Mouse (Mus musculus): ENCODE results near the gene Rpl35a. TPM values are rescaled to one million over a fixed set of nuclear protein-coding genes. Genes with fewer than 3 reads are reported as not detected.
A peak's percentile ranks its signal among the peaks of the same experiment; 100 is the strongest.

Gene Rpl35a
- total and polyA plus RNA-seq, 2 experiments from 2014 or later: 490 to 659 TPM

DNA sequence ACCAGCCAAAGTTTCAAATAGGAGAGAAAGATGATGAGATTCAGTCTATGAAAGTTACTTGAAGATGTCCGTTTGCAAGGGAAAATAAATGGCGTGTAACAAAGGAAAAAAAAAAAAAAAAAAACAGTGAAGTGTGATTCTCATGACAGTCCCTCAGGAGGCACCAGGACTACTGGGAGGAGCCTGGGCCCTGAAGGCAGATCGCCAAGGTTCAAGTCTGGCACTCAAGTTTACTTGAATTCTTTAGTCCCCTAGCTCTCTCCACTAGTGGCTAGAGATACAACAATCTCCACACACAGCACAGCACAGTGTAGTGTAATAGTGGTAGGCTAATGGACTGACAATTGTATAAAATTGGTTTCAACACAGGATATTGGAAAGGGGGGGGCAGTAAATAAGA lies 34.9 kb upstream of the Rpl35a start:
- Histone ChIP-seq H3K9me3 (replicated peaks; ENCODE audit: control insufficient read depth, low read length) (no peaks in the 10 kb centered on the region), H3K4me3 (ENCODE audit: low read depth, low read length) (no peak overlapping the region), H3K36me3 (replicated peaks; ENCODE audit: control insufficient read depth, insufficient read depth, low read length) (0 out of 2 replicates have a peak, but pooled peaks cover 5% of the 10 kb centered on the region), H3K4me2 (ENCODE audit: low read depth, low read length) (no peak overlapping the region), H3K27ac (ENCODE audit: low read depth) (no peak overlapping the region), H3K4me1 (ENCODE audit: control insufficient read depth, insufficient read depth) (no peaks in the 10 kb centered on the region), H3K27me3 (ENCODE audit: control insufficient read depth, insufficient read depth, low read length) (no peaks in the 10 kb centered on the region), H3K9ac (replicated peaks; ENCODE audit: low read depth, low read length) (no peak overlapping the region)
- no peak for TF ChIP-seq EP300 (IDR thresholded peaks at IDR 0.05; ENCODE audit: low read depth)
- no peak for DNase-seq (ENCODE audit: low spot score)
- 57% methylated on average over 3 of the region's 3 CpGs for whole genome bisulfite sequencing
- no peak for ATAC-seq (ENCODE audit: insufficient read depth, low read depth)

DNA sequence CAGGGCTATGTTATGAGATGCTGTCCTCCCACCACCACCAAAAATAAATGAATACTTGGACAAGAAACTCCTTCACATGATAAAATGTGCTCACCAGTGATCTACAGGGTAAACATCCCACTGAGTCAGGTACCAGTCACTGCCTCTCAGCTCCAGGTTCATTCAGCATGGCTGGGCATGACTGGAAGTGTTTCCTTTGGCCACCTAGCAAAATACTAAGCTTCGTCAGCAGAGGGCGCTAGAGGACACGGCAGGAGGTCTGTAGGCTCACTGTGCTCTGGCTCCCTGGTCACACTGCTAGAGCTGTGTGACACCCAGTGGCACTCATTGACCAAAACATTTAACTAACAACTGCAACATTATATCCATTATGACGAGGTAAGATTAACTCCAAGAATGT lies 32.5 kb upstream of the Rpl35a start:
- H3K4me2 ChIP-seq (ENCODE audit: low read depth, low read length): no peak overlapping the region
- H3K9ac ChIP-seq (replicated peaks; ENCODE audit: low read depth, low read length): no peak overlapping the region
- DNase-seq (ENCODE audit: low spot score): peak; percentile 87
- ATAC-seq (ENCODE audit: insufficient read depth, low read depth): peak; percentile 82
- H3K36me3 ChIP-seq (replicated peaks; ENCODE audit: control insufficient read depth, insufficient read depth, low read length): no peaks in the 10 kb centered on the region
- H3K9me3 ChIP-seq (replicated peaks; ENCODE audit: control insufficient read depth, low read length): no peaks in the 10 kb centered on the region
- 2% methylated on average over 4 of the region's 4 CpGs for WGBS
- TF ChIP-seq EP300 (IDR thresholded peaks at IDR 0.05; ENCODE audit: low read depth): no peak
- TF ChIP-seq CTCF (IDR thresholded peaks at IDR 0.05; ENCODE audit: low read depth): peak; percentile 99
- no peak overlapping the region for H3K4me3 ChIP-seq (ENCODE audit: low read depth, low read length)
- H3K4me1 ChIP-seq (ENCODE audit: control insufficient read depth, insufficient read depth): no peaks in the 10 kb centered on the region
- H3K27me3 ChIP-seq (ENCODE audit: control insufficient read depth, insufficient read depth, low read length): no peaks in the 10 kb centered on the region
- H3K27ac ChIP-seq (ENCODE audit: low read depth): no peak overlapping the region

DNA sequence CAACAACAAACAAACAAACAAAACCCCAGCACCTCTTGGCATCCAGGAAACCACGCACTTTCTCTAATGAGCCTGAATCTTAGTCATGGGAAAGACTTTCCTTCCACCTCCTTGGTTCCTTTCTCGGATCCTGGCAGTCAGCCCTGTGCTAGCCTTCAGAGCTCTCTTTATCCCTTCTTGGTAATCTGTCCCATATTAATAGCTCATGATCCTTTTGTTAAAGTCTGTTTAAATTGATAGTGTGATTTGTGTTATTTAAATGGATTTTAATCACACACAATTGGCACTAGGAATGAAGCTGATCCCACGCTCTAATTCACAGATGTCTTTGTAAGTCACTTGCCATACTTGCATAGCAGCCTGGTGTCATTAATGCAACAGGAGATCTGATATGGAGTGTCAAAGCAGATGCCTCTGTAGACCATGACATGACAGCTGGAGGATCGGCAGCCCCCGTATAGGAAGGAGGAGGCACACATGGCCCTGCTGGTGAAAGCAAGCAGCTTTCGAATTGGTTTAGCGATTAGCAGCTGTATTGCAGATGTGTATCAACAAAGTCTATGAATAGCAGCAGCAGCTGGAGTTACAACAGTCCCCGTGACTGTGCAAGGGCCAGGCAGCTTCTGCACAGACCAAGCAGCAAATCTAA lies 31.7 kb upstream of the Rpl35a start:
- no peaks in the 10 kb centered on the region for H3K9me3 ChIP-seq (replicated peaks; ENCODE audit: control insufficient read depth, low read length)
- 54% methylated on average over 8 of the region's 8 CpGs for WGBS

DNA sequence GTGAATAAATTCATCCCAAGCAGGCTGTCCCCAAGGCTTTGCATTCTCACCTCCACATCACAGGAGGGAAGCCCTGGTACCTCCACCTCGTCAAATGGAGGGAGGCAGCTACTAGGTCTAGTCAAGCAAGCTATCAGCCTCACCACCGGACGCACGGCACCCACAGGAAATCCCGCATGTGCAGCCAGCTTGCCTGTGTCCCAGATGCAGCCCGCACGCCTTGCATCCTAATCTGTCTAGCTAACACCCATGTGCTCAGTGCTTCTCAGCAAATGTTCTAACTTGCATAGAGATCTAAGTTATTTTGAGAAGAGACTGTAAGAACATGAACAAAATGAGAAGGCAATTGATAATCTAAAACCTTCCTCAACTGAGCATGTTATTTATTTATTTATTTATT lies 29.9 kb upstream of the Rpl35a start:
- no peak overlapping the region for H3K4me2 ChIP-seq (ENCODE audit: low read depth, low read length)
- no peak for DNase-seq (ENCODE audit: low spot score)
- H3K9ac ChIP-seq (replicated peaks; ENCODE audit: low read depth, low read length): no peak overlapping the region
- H3K4me1 ChIP-seq (ENCODE audit: control insufficient read depth, insufficient read depth): no peaks in the 10 kb centered on the region
- 69% methylated on average over 7 of the region's 7 CpGs for WGBS
- H3K4me3 ChIP-seq (ENCODE audit: low read depth, low read length): no peak overlapping the region
- H3K27ac ChIP-seq (ENCODE audit: low read depth): no peak overlapping the region
- no peak for ATAC-seq (ENCODE audit: insufficient read depth, low read depth)
- H3K9me3 ChIP-seq (replicated peaks; ENCODE audit: control insufficient read depth, low read length): no peaks in the 10 kb centered on the region
- no peak for TF ChIP-seq EP300 (IDR thresholded peaks at IDR 0.05; ENCODE audit: low read depth)
- TF ChIP-seq CTCF (IDR thresholded peaks at IDR 0.05; ENCODE audit: low read depth): no peak
- no peaks in the 10 kb centered on the region for H3K36me3 ChIP-seq (replicated peaks; ENCODE audit: control insufficient read depth, insufficient read depth, low read length)
- H3K27me3 ChIP-seq (ENCODE audit: control insufficient read depth, insufficient read depth, low read length): no peaks in the 10 kb centered on the region

More for the DNA sequence above, 31.7 kb upstream of the Rpl35a start:
- no peak overlapping the region for H3K4me3 ChIP-seq (ENCODE audit: low read depth, low read length)
- ATAC-seq (ENCODE audit: insufficient read depth, low read depth) (no peak), DNase-seq (ENCODE audit: low spot score) (no peak)
- TF ChIP-seq EP300 (IDR thresholded peaks at IDR 0.05; ENCODE audit: low read depth): no peak
- no peak overlapping the region for H3K9ac ChIP-seq (replicated peaks; ENCODE audit: low read depth, low read length)
- no peaks in the 10 kb centered on the region for H3K27me3 ChIP-seq (ENCODE audit: control insufficient read depth, insufficient read depth, low read length)
- H3K36me3 ChIP-seq (replicated peaks; ENCODE audit: control insufficient read depth, insufficient read depth, low read length): no peaks in the 10 kb centered on the region
- H3K4me2 ChIP-seq (ENCODE audit: low read depth, low read length): no peak overlapping the region
- no peaks in the 10 kb centered on the region for H3K4me1 ChIP-seq (ENCODE audit: control insufficient read depth, insufficient read depth)
- no peak overlapping the region for H3K27ac ChIP-seq (ENCODE audit: low read depth)

DNA sequence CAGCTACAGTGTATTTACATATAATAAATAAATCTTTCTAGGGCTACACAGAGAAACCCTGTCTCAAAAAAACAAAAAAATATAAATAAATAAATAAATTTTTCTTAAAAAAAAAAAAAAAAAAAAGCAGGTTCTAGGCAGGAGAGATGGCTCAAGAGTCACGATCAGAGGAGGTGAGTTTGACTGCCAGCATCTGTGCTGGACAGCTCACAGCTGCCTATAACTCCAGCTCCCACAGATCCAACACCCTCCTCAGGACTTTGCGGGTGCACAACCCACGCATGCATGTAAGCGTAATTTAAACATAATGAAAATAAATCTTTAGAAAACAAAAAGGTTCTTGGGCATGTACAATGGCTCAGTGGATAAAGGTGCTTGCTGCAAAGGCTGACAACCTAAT lies 20.2 kb upstream of the Rpl35a start:
- H3K36me3 ChIP-seq (replicated peaks; ENCODE audit: control insufficient read depth, insufficient read depth, low read length): no peaks in the 10 kb centered on the region
- H3K4me1 ChIP-seq (ENCODE audit: control insufficient read depth, insufficient read depth): no peaks in the 10 kb centered on the region
- H3K27ac ChIP-seq (ENCODE audit: low read depth): no peak overlapping the region
- ATAC-seq (ENCODE audit: insufficient read depth, low read depth): no peak
- no peak for DNase-seq (ENCODE audit: low spot score)
- H3K9ac ChIP-seq (replicated peaks; ENCODE audit: low read depth, low read length): no peak overlapping the region
- H3K4me3 ChIP-seq (ENCODE audit: low read depth, low read length): no peak overlapping the region
- no peaks in the 10 kb centered on the region for H3K9me3 ChIP-seq (replicated peaks; ENCODE audit: control insufficient read depth, low read length)
- H3K27me3 ChIP-seq (ENCODE audit: control insufficient read depth, insufficient read depth, low read length): no peaks in the 10 kb centered on the region
- TF ChIP-seq EP300 (IDR thresholded peaks at IDR 0.05; ENCODE audit: low read depth) (no peak), CTCF (IDR thresholded peaks at IDR 0.05; ENCODE audit: low read depth) (no peak)
- no peak overlapping the region for H3K4me2 ChIP-seq (ENCODE audit: low read depth, low read length)
- WGBS: 65% methylated on average over 4 of the region's 4 CpGs

DNA sequence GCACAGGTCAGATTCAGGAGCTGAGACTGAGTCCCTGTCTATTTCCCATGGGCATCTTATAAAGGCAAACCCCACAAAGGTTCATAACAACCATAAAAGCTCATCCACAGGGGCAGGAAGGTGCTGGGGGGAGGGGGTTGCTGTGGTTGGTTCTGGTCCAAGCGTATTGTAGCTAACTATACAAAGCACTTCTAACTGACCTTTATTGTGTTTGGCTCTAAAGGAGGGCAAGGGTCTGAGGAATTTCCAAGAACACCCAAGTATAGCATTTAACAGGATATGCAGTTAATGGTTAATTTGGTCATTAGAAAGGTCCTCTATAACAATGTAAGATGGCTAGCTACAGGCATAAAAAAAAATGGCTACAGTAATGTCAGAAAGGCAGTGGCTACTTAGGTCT lies 13.6 kb upstream of the Rpl35a start:
- no peak overlapping the region for H3K4me3 ChIP-seq (ENCODE audit: low read depth, low read length)
- 75% methylated on average over 1 of the region's 1 CpGs for WGBS
- ATAC-seq (ENCODE audit: insufficient read depth, low read depth) (no peak), DNase-seq (ENCODE audit: low spot score) (no peak)
- H3K4me1 ChIP-seq (ENCODE audit: control insufficient read depth, insufficient read depth): no peaks in the 10 kb centered on the region
- H3K27ac ChIP-seq (ENCODE audit: low read depth): peak overlapping the region; percentile 53
- H3K4me2 ChIP-seq (ENCODE audit: low read depth, low read length): no peak overlapping the region
- TF ChIP-seq CTCF (IDR thresholded peaks at IDR 0.05; ENCODE audit: low read depth) (no peak), EP300 (IDR thresholded peaks at IDR 0.05; ENCODE audit: low read depth) (no peak)
- H3K9me3 ChIP-seq (replicated peaks; ENCODE audit: control insufficient read depth, low read length): no peaks in the 10 kb centered on the region
- no peak overlapping the region for H3K9ac ChIP-seq (replicated peaks; ENCODE audit: low read depth, low read length)
- H3K36me3 ChIP-seq (replicated peaks; ENCODE audit: control insufficient read depth, insufficient read depth, low read length): no peaks in the 10 kb centered on the region
- no peaks in the 10 kb centered on the region for H3K27me3 ChIP-seq (ENCODE audit: control insufficient read depth, insufficient read depth, low read length)
